In the genomic region with DNA sequence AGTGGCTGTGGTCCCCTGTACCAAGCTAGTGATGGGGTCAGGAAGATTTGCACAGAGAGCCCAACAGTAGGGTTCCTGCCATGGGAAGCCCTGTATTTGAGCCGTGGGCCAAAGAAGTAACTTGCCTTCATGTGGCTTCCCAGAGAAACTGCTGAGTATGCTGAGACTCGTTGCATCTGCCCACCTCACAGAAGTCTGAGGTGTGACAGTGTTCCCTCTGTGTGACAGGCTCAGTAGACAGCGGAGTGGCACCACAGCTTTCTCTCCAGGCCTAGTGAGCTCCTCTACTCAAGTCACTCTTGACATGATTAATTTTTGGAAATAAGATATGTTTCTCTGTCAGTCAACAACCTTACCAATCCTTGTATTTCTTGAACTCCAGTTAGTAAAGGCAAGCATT, we compare ENCODE assay signal across 26 mouse cellular contexts. TPM values are rescaled to one million over a fixed set of nuclear protein-coding genes. Genes with fewer than 3 reads are reported as not detected.
A peak's percentile ranks its signal among the peaks of the same experiment; 100 is the strongest.
DNase-seq lines count a peak whose midpoint lies in the region; ATAC-seq lines count a peak whose summit lies in the region.
"Had no signal": no experiment of that assay in that cellular context is flagged by ENCODE, and none has a peak within 500 bp of the region (broad histone marks: within the 10 kb centered on the region; RNA-seq: fewer than 3 reads in every experiment).

No protein-coding gene starts in this region.

- no peak overlapping the region for H3K4me2 ChIP-seq in kidney, embryonic 16.5 days (replicated peaks; ENCODE audit: low read depth, low read length)
- H3K4me2 ChIP-seq in kidney, embryonic 14.5 days (replicated peaks; ENCODE audit: low read depth, low read length): no peak overlapping the region
- H3K4me2 ChIP-seq: intestine, embryonic 15.5 days; limb, embryonic 12.5 days; liver, embryonic 11.5 days; lung, embryonic 15.5 days; neural tube, embryonic 15.5 days had no signal

- H3K27me3 ChIP-seq in heart, embryonic 10.5 days (ENCODE audit: insufficient read depth, poor library complexity, severe bottlenecking): no peaks in the 10 kb centered on the region
- H3K27me3 ChIP-seq in kidney, embryonic 16.5 days (ENCODE audit: insufficient read depth, low read length): no peaks in the 10 kb centered on the region
- H3K27me3 ChIP-seq in kidney, embryonic 14.5 days (ENCODE audit: control insufficient read depth, insufficient read depth, low read length): no peaks in the 10 kb centered on the region
- H3K27me3 ChIP-seq: intestine, embryonic 15.5 days; limb, embryonic 12.5 days; lung, embryonic 15.5 days; neural tube, embryonic 15.5 days; Patski had no signal

- peaks cover 88% of the 10 kb centered on the region for H3K4me1 ChIP-seq in heart, embryonic 10.5 days
- H3K4me1 ChIP-seq in kidney, embryonic 16.5 days (ENCODE audit: insufficient read depth, low read length): peaks cover 51% of the 10 kb centered on the region
- H3K4me1 ChIP-seq in kidney, embryonic 14.5 days (ENCODE audit: control insufficient read depth, insufficient read depth, low read length): peaks cover 53% of the 10 kb centered on the region

- H3K36me3 ChIP-seq in heart, embryonic 10.5 days: no peaks in the 10 kb centered on the region
- no peaks in the 10 kb centered on the region for H3K36me3 ChIP-seq in kidney, embryonic 16.5 days (ENCODE audit: insufficient read depth, low read length)
- peaks cover 4% of the 10 kb centered on the region; the same call in 1 of the 2 replicates for H3K36me3 ChIP-seq in kidney, embryonic 14.5 days (ENCODE audit: control insufficient read depth, insufficient read depth, low read length)
- H3K36me3 ChIP-seq: intestine, embryonic 15.5 days; limb, embryonic 12.5 days; lung, embryonic 15.5 days; neural tube, embryonic 15.5 days had no signal

- H3K9ac ChIP-seq in kidney, embryonic 16.5 days (replicated peaks; ENCODE audit: low read length): no peak overlapping the region
- no peak overlapping the region for H3K9ac ChIP-seq in kidney, embryonic 14.5 days (ENCODE audit: low read depth, low read length)
- H3K9ac ChIP-seq: intestine, embryonic 15.5 days; limb, embryonic 12.5 days; lung, embryonic 15.5 days; neural tube, embryonic 15.5 days had no signal

- WGBS in heart, embryonic 10.5 days: 76% methylated on average over 3 of the region's 3 CpGs
- WGBS in kidney, embryonic 16.5 days: 60% methylated on average over 3 of the region's 3 CpGs
- WGBS in kidney, embryonic 14.5 days: 53% methylated on average over 3 of the region's 3 CpGs

- no peak overlapping the region for H3K4me3 ChIP-seq in heart, embryonic 10.5 days
- H3K4me3 ChIP-seq in kidney, embryonic 16.5 days (ENCODE audit: low read length): no peak overlapping the region
- no peak overlapping the region for H3K4me3 ChIP-seq in kidney, embryonic 14.5 days (ENCODE audit: low read length)
- H3K4me3 ChIP-seq: erythroblast, embryonic 14.5 days; intestine, embryonic 15.5 days; limb, embryonic 12.5 days; lung, embryonic 15.5 days; neural tube, embryonic 15.5 days had no signal

- peak overlapping the region; percentile 56; the same call in 1 of the 2 replicates for H3K27ac ChIP-seq in heart, embryonic 10.5 days
- peak overlapping the region; percentile 36; the same call in 1 of the 2 replicates for H3K27ac ChIP-seq in kidney, embryonic 16.5 days (ENCODE audit: low read length)
- H3K27ac ChIP-seq in kidney, embryonic 14.5 days (ENCODE audit: low read depth, low read length): no peak overlapping the region
- H3K27ac ChIP-seq: intestine, embryonic 15.5 days; neural tube, embryonic 15.5 days had no signal

- no peaks in the 10 kb centered on the region for H3K9me3 ChIP-seq in heart, embryonic 10.5 days
- no peaks in the 10 kb centered on the region for H3K9me3 ChIP-seq in kidney, embryonic 16.5 days (ENCODE audit: low read length)
- no peaks in the 10 kb centered on the region for H3K9me3 ChIP-seq in kidney, embryonic 14.5 days (ENCODE audit: control insufficient read depth, low read length)
- H3K9me3 ChIP-seq: intestine, embryonic 15.5 days; limb, embryonic 12.5 days; lung, embryonic 15.5 days; neural tube, embryonic 15.5 days had no signal

- ATAC-seq in kidney, embryonic 16.5 days (ENCODE audit: low FRiP score, low TSS enrichment): no peak
- ATAC-seq in kidney, embryonic 14.5 days (ENCODE audit: low FRiP score, low TSS enrichment): no peak
- ATAC-seq: forebrain, embryonic 16.5 days; hindbrain, embryonic 16.5 days; intestine, embryonic 15.5 days; Patski had no signal

- intact Hi-C loops in heart, postnatal 14 days (cut with DNase I): no loop called here

- no peak for DNase-seq in heart, embryonic 10.5 days (ENCODE audit: low spot score)
- no peak for DNase-seq in heart, postnatal 14 days
- peak; percentile 61 for DNase-seq in CD4-positive helper T cell, adult 2 months (ENCODE audit: low read depth, low spot score)
- peak; percentile 35 for DNase-seq in T-cell, adult 2 months (ENCODE audit: low spot score)
- DNase-seq in embryo, embryonic 10.5 days (ENCODE audit: low spot score): no peak
- DNase-seq: adrenal gland, postnatal 25 days; cerebellum, adult 18-20 months; cerebellum, postnatal 10 days; kidney, adult 2 months; kidney, postnatal 10 days; lung, postnatal 36 days; midbrain, embryonic 14.5 days; retina, postnatal 1 day; right cerebral cortex, postnatal 14 days; thymus, postnatal 36 days had no signal

RNA-seq across cellular contexts. Expression of gene Ptpn1, which starts 6.9 kb away (rescaled TPM):
- 45.3 and 58.3 TPM in 2 replicates for polyA plus RNA-seq in heart, embryonic 10.5 days (2016; fragmentation: Nextera tagmentation; extraction: Ambion mirVana)
- total RNA-seq in heart, postnatal 14 days (2021): 10 to 100 TPM; 24.0 to 27.8 TPM
- 56.7 and 60.0 TPM in 2 replicates for polyA plus RNA-seq in kidney, embryonic 16.5 days (2015; fragmentation: Nextera tagmentation; extraction: Ambion mirVana)
- polyA plus RNA-seq in kidney, embryonic 14.5 days (2014; fragmentation: Nextera tagmentation; extraction: Ambion mirVana): 42.6 and 53.4 TPM in 2 replicates

Comparison
In these comparisons a context has a peak if more than half of its experiments do, and no peak if none do; other contexts are left out.
1. DNase-seq: peak in CD4-positive helper T cell, adult 2 months (single experiment) and T-cell, adult 2 months (single experiment); none in heart, embryonic 10.5 days (single experiment), heart, postnatal 14 days (0 of 2) and embryo, embryonic 10.5 days (single experiment).